13 mouse cellular contexts compared by ENCODE assay signal in genomic region chr3:79314006-79314698, GRCm38 (mm10). TPM values are rescaled to one million over a fixed set of nuclear protein-coding genes. Genes with fewer than 3 reads are reported as not detected.
DNase-seq lines count a peak whose midpoint lies in the region; ATAC-seq and TF ChIP-seq lines count a peak whose summit lies in the region.
"Had no signal": no experiment of that assay in that cellular context is flagged by ENCODE, and none has a peak within 500 bp of the region (broad histone marks: within the 10 kb centered on the region; RNA-seq: fewer than 3 reads in every experiment).

No protein-coding gene starts in this region.

- no peak overlapping the region for H3K27ac ChIP-seq in limb, embryonic 11.5 days (replicated peaks; ENCODE audit: low read depth, low read length)
- H3K27ac ChIP-seq in limb, embryonic 10.5 days: no peak overlapping the region
- no peak overlapping the region for H3K27ac ChIP-seq in forebrain, embryonic 16.5 days (ENCODE audit: low read length)
- H3K27ac ChIP-seq in layer of hippocampus, adult 2 months: peak overlapping the region; percentile 85
- no peak overlapping the region for H3K27ac ChIP-seq in neural tube, embryonic 15.5 days (replicated peaks)
- H3K27ac ChIP-seq in intestine, embryonic 15.5 days: no peak overlapping the region
- H3K27ac ChIP-seq in liver, embryonic 11.5 days (ENCODE audit: low read depth, low read length): no peak overlapping the region

- no peaks in the 10 kb centered on the region for H3K27me3 ChIP-seq in limb, embryonic 11.5 days (ENCODE audit: control insufficient read depth, insufficient read depth, low read length)
- H3K27me3 ChIP-seq in limb, embryonic 10.5 days (ENCODE audit: low read depth, poor library complexity, severe bottlenecking): no peaks in the 10 kb centered on the region
- H3K27me3 ChIP-seq in forebrain, embryonic 16.5 days (replicated peaks; ENCODE audit: control insufficient read depth, insufficient read depth, low read length): no peaks in the 10 kb centered on the region
- H3K27me3 ChIP-seq in neural tube, embryonic 15.5 days (replicated peaks): no peaks in the 10 kb centered on the region
- no peaks in the 10 kb centered on the region for H3K27me3 ChIP-seq in intestine, embryonic 15.5 days (replicated peaks)
- no peaks in the 10 kb centered on the region for H3K27me3 ChIP-seq in liver, embryonic 11.5 days (replicated peaks; ENCODE audit: control insufficient read depth, insufficient read depth, low read length)

- TF ChIP-seq CTCF in layer of hippocampus, adult 2 months (conservative IDR thresholded peaks at IDR 0.05): no peak

- no peak overlapping the region for H3K9ac ChIP-seq in limb, embryonic 11.5 days (ENCODE audit: low read length)
- no peak overlapping the region for H3K9ac ChIP-seq in forebrain, embryonic 16.5 days (replicated peaks; ENCODE audit: low read depth, low read length)
- H3K9ac ChIP-seq in neural tube, embryonic 15.5 days (replicated peaks): no peak overlapping the region
- no peak overlapping the region for H3K9ac ChIP-seq in intestine, embryonic 15.5 days
- no peak overlapping the region for H3K9ac ChIP-seq in liver, embryonic 11.5 days (ENCODE audit: low read depth, low read length)

- peak; percentile 42 for DNase-seq in limb, embryonic 11.5 days (ENCODE audit: low spot score)
- no peak for DNase-seq in limb, embryonic 10.5 days (ENCODE audit: low spot score)
- peak; percentile 75 to 87 for DNase-seq in layer of hippocampus, adult 2 months (ENCODE audit: low spot score in 2 of 2)
- no peak for DNase-seq in urinary bladder, postnatal 25 days (ENCODE audit: low spot score)
- no peak for DNase-seq in liver, embryonic 11.5 days (ENCODE audit: low spot score)
- DNase-seq: cerebellum, adult 11 months had no signal

- peaks cover 2% of the 10 kb centered on the region; the same call in 1 of the 2 replicates for H3K4me1 ChIP-seq in limb, embryonic 11.5 days (ENCODE audit: control insufficient read depth, insufficient read depth, low read length)
- H3K4me1 ChIP-seq in limb, embryonic 10.5 days: peaks cover 4% of the 10 kb centered on the region; the same call in 1 of the 2 replicates
- peaks cover 11% of the 10 kb centered on the region for H3K4me1 ChIP-seq in forebrain, embryonic 16.5 days (replicated peaks; ENCODE audit: control insufficient read depth, insufficient read depth, low read length)
- peaks cover 4% of the 10 kb centered on the region; the same call in 1 of the 2 replicates for H3K4me1 ChIP-seq in neural tube, embryonic 15.5 days
- H3K4me1 ChIP-seq in intestine, embryonic 15.5 days (replicated peaks): no peaks in the 10 kb centered on the region
- no peaks in the 10 kb centered on the region for H3K4me1 ChIP-seq in liver, embryonic 11.5 days (replicated peaks; ENCODE audit: control insufficient read depth, insufficient read depth, low read length)

- no peak overlapping the region for H3K4me2 ChIP-seq in limb, embryonic 11.5 days (ENCODE audit: low read depth, severe bottlenecking)
- peak overlapping the region; percentile 25 for H3K4me2 ChIP-seq in forebrain, embryonic 16.5 days (ENCODE audit: low read length)
- no peak overlapping the region for H3K4me2 ChIP-seq in neural tube, embryonic 15.5 days
- H3K4me2 ChIP-seq in intestine, embryonic 15.5 days (replicated peaks): no peak overlapping the region
- H3K4me2 ChIP-seq in liver, embryonic 11.5 days: no peak overlapping the region
- H3K4me2 ChIP-seq: heart, embryonic 11.5 days had no signal

- H3K4me3 ChIP-seq in limb, embryonic 11.5 days (ENCODE audit: low read depth, low read length): no peak overlapping the region
- no peak overlapping the region for H3K4me3 ChIP-seq in limb, embryonic 10.5 days
- no peak overlapping the region for H3K4me3 ChIP-seq in forebrain, embryonic 16.5 days (replicated peaks; ENCODE audit: low read length)
- H3K4me3 ChIP-seq in layer of hippocampus, adult 2 months: peak overlapping the region; percentile 27; the same call in 1 of the 2 replicates
- no peak overlapping the region for H3K4me3 ChIP-seq in neural tube, embryonic 15.5 days (replicated peaks)
- H3K4me3 ChIP-seq in intestine, embryonic 15.5 days (replicated peaks): no peak overlapping the region
- H3K4me3 ChIP-seq in liver, embryonic 11.5 days (ENCODE audit: low read depth, low read length): no peak overlapping the region

- ATAC-seq in limb, embryonic 11.5 days (ENCODE audit: insufficient number of reproducible peaks, low FRiP score, low TSS enrichment, low read depth): no peak
- peak; percentile 88 for ATAC-seq in forebrain, embryonic 16.5 days
- peak; percentile 80; the same call in 1 of the 2 replicates for ATAC-seq in neural tube, embryonic 15.5 days (ENCODE audit: low FRiP score)
- ATAC-seq in intestine, embryonic 15.5 days: no peak
- no peak for ATAC-seq in liver, embryonic 11.5 days (replicated peaks; ENCODE audit: low FRiP score)

- WGBS in limb, embryonic 11.5 days: 69% methylated on average over 10 of the region's 10 CpGs
- WGBS in limb, embryonic 10.5 days: 76% methylated on average over 10 of the region's 10 CpGs
- WGBS in forebrain, embryonic 16.5 days: 23% methylated on average over 10 of the region's 10 CpGs
- WGBS in neural tube, embryonic 15.5 days: 55% methylated on average over 10 of the region's 10 CpGs
- 60% methylated on average over 10 of the region's 10 CpGs for WGBS in intestine, embryonic 15.5 days
- WGBS in liver, embryonic 11.5 days: 72% methylated on average over 10 of the region's 10 CpGs

- H3K9me3 ChIP-seq in limb, embryonic 11.5 days (ENCODE audit: control insufficient read depth, low read length): no peaks in the 10 kb centered on the region
- H3K9me3 ChIP-seq in limb, embryonic 10.5 days (replicated peaks): no peaks in the 10 kb centered on the region
- no peaks in the 10 kb centered on the region for H3K9me3 ChIP-seq in forebrain, embryonic 16.5 days (ENCODE audit: control insufficient read depth, low read length)
- H3K9me3 ChIP-seq in neural tube, embryonic 15.5 days (replicated peaks): no peaks in the 10 kb centered on the region
- H3K9me3 ChIP-seq in intestine, embryonic 15.5 days: no peaks in the 10 kb centered on the region
- no peaks in the 10 kb centered on the region for H3K9me3 ChIP-seq in liver, embryonic 11.5 days (ENCODE audit: control insufficient read depth, low read length)
- H3K9me3 ChIP-seq: G1E had no signal

- H3K36me3 ChIP-seq in limb, embryonic 11.5 days (ENCODE audit: control insufficient read depth, insufficient read depth, low read length): no peaks in the 10 kb centered on the region
- H3K36me3 ChIP-seq in limb, embryonic 10.5 days: no peaks in the 10 kb centered on the region
- no peaks in the 10 kb centered on the region for H3K36me3 ChIP-seq in forebrain, embryonic 16.5 days (ENCODE audit: control insufficient read depth, insufficient read depth)
- no peaks in the 10 kb centered on the region for H3K36me3 ChIP-seq in neural tube, embryonic 15.5 days
- H3K36me3 ChIP-seq in intestine, embryonic 15.5 days: no peaks in the 10 kb centered on the region
- no peaks in the 10 kb centered on the region for H3K36me3 ChIP-seq in liver, embryonic 11.5 days (ENCODE audit: control insufficient read depth, insufficient read depth, low read length)
- H3K36me3 ChIP-seq: G1E had no signal

RNA-seq across cellular contexts. Expression of gene Gm17359, which starts 22.3 kb away (rescaled TPM):
- polyA plus RNA-seq in limb, embryonic 11.5 days (2014; fragmentation: Nextera tagmentation; extraction: Ambion mirVana): 0.11 TPM in 1 of 2 replicates, not detected in the other
- polyA plus RNA-seq in limb, embryonic 10.5 days (2016; fragmentation: Nextera tagmentation; extraction: Ambion mirVana): not detected in 2 replicates
- polyA plus RNA-seq in forebrain, embryonic 16.5 days (2015; fragmentation: Nextera tagmentation; extraction: Ambion mirVana): 0.14 TPM in 1 of 2 replicates, not detected in the other
- total RNA-seq in layer of hippocampus, adult 2 months (2021): not detected
- not detected in 2 replicates for polyA plus RNA-seq in neural tube, embryonic 15.5 days (2015; fragmentation: Nextera tagmentation; extraction: Ambion mirVana)
- not detected in 2 replicates for polyA plus RNA-seq in intestine, embryonic 15.5 days (2015; fragmentation: Nextera tagmentation; extraction: Ambion mirVana)
- polyA plus RNA-seq in liver, embryonic 11.5 days (2014; fragmentation: Nextera tagmentation; extraction: Ambion mirVana): not detected in 2 replicates
- total RNA-seq: G1E; monocyte, adult 5-6 weeks had no signal
- polyA plus RNA-seq: G1E; heart, embryonic 11.5 days; large intestine, adult 2 months had no signal

RNA-seq across cellular contexts. Expression of gene Rapgef2, which starts 27.8 kb away (rescaled TPM):
- polyA plus RNA-seq in limb, embryonic 11.5 days (2014; fragmentation: Nextera tagmentation; extraction: Ambion mirVana): 5.6 and 8.7 TPM in 2 replicates
- polyA plus RNA-seq in limb, embryonic 10.5 days (2016; fragmentation: Nextera tagmentation; extraction: Ambion mirVana): 4.7 and 5.3 TPM in 2 replicates
- 10.8 and 13.4 TPM in 2 replicates for polyA plus RNA-seq in forebrain, embryonic 16.5 days (2015; fragmentation: Nextera tagmentation; extraction: Ambion mirVana)
- total RNA-seq in layer of hippocampus, adult 2 months (2021): 100 to 1,000 TPM; 169 to 173 TPM
- 10.9 and 11.2 TPM in 2 replicates for polyA plus RNA-seq in neural tube, embryonic 15.5 days (2015; fragmentation: Nextera tagmentation; extraction: Ambion mirVana)
- 4.4 TPM in 2 replicates for polyA plus RNA-seq in intestine, embryonic 15.5 days (2015; fragmentation: Nextera tagmentation; extraction: Ambion mirVana)
- polyA plus RNA-seq in liver, embryonic 11.5 days (2014; fragmentation: Nextera tagmentation; extraction: Ambion mirVana): 2.7 and 3.1 TPM in 2 replicates

Comparison
In these comparisons a context has a peak if more than half of its experiments do, and no peak if none do; other contexts are left out.
1. DNase-seq: peak in limb, embryonic 11.5 days (single experiment) and layer of hippocampus, adult 2 months (2 of 2); none in limb, embryonic 10.5 days (single experiment), urinary bladder, postnatal 25 days (single experiment) and liver, embryonic 11.5 days (single experiment).
2. ATAC-seq: peak in forebrain, embryonic 16.5 days (single experiment) and neural tube, embryonic 15.5 days (single experiment); none in limb, embryonic 11.5 days (single experiment), intestine, embryonic 15.5 days (single experiment) and liver, embryonic 11.5 days (single experiment).